10 mouse cellular contexts compared by ENCODE assay signal in the genomic region with DNA sequence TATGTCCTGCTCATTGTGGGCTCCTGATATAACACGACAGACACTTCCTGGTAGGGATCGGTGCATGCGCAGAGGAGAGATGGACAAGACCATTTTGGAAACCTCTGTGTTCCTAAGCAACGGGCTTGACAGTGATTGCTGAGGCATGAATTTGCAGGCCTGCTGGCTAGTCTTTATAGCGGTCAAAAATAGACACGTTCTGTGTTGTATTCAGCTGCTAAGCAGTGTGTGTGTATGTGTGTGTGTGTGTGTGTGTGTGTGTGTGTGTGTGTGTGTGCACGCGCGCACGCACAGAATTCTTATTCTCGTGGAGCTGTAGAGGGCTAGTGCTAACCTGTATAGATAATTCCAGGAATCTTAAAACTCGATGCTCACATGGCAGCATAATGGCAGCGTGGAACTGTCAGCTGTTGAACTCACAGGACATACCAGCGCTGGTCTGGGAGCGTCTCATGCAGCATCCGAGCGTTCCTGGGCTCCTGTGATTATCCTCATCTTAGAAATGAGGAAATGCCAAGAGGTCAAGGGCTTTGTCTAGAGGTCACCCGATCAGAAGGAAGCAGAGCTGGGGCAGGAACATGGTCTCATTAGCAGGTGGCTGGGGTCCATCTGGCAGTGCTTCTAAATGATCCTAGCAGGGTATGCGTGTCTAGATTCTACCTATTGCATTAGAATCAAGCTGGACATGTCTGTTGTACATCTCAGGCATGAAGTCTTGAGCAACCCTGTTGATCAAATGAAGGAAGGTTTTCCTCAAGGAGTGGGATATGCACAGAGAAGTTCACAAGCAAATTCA.
DNase-seq lines count a peak whose midpoint lies in the region; ATAC-seq and TF ChIP-seq lines count a peak whose summit lies in the region.
"Had no signal": no experiment of that assay in that cellular context is flagged by ENCODE, and none has a peak within 500 bp of the region (broad histone marks: within the 10 kb centered on the region; RNA-seq: fewer than 3 reads in every experiment).

No protein-coding gene starts in this region.

- H3K4me2 ChIP-seq in embryonic facial prominence, embryonic 14.5 days (ENCODE audit: low read depth, low read length) = no peak overlapping the region

- ATAC-seq in embryonic facial prominence, embryonic 14.5 days (ENCODE audit: low read depth) = 0 out of 2 replicates have a peak, but pooled peaks have one; percentile 41

- H3K27me3 ChIP-seq in embryonic facial prominence, embryonic 14.5 days (replicated peaks; ENCODE audit: control insufficient read depth, insufficient read depth, low read length) = no peaks in the 10 kb centered on the region
- H3K27me3 ChIP-seq in embryonic facial prominence, embryonic 10.5 days (replicated peaks; ENCODE audit: low read depth, poor library complexity, severe bottlenecking) = no peaks in the 10 kb centered on the region

- TF ChIP-seq CTCF in layer of hippocampus, adult 2 months (conservative IDR thresholded peaks at IDR 0.05) = no peak

- no peak overlapping the region for H3K4me3 ChIP-seq in embryonic facial prominence, embryonic 14.5 days (ENCODE audit: low read depth, low read length)
- H3K4me3 ChIP-seq in embryonic facial prominence, embryonic 10.5 days = no peak overlapping the region
- no peak overlapping the region for H3K4me3 ChIP-seq in layer of hippocampus, adult 2 months
- H3K4me3 ChIP-seq: myocyte had no signal

- no peak overlapping the region for H3K9ac ChIP-seq in embryonic facial prominence, embryonic 14.5 days (ENCODE audit: low read depth, low read length)

- no peaks in the 10 kb centered on the region for H3K9me3 ChIP-seq in embryonic facial prominence, embryonic 14.5 days (ENCODE audit: control insufficient read depth, low read length)
- no peaks in the 10 kb centered on the region for H3K9me3 ChIP-seq in embryonic facial prominence, embryonic 10.5 days

- H3K27ac ChIP-seq in embryonic facial prominence, embryonic 14.5 days (replicated peaks; ENCODE audit: low read depth, low read length) = no peak overlapping the region
- H3K27ac ChIP-seq in embryonic facial prominence, embryonic 10.5 days (replicated peaks) = no peak overlapping the region
- H3K27ac ChIP-seq in layer of hippocampus, adult 2 months = peak overlapping the region; percentile 96

- 59% methylated on average over 18 of the region's 19 CpGs for WGBS in embryonic facial prominence, embryonic 14.5 days
- 70% methylated on average over 19 of the region's 19 CpGs for WGBS in embryonic facial prominence, embryonic 10.5 days

- DNase-seq in embryonic facial prominence, embryonic 14.5 days (ENCODE audit: low spot score) = no peak
- no peak for DNase-seq in embryonic facial prominence, embryonic 10.5 days (ENCODE audit: low spot score)
- DNase-seq in frontal cortex, postnatal 36 days (ENCODE audit: low spot score in 2 of 2) = peak; percentile 53 to 76
- peak in 1 of 2 experiments; percentile 57 for DNase-seq in layer of hippocampus, adult 2 months (ENCODE audit: low spot score in 2 of 2)
- DNase-seq in right cerebral cortex, adult 2 months (ENCODE audit: low spot score in 2 of 2) = peak; percentile 73 to 80
- no peak for DNase-seq in lung, postnatal 36 days
- no peak for DNase-seq in adrenal gland, postnatal 10 days
- DNase-seq in urinary bladder, adult 18-20 months (ENCODE audit: low spot score in 2 of 2) = no peak
- DNase-seq: B cell, adult 2 months had no signal

- 0 out of 2 replicates have a peak, but pooled peaks cover 11% of the 10 kb centered on the region for H3K4me1 ChIP-seq in embryonic facial prominence, embryonic 14.5 days (ENCODE audit: control insufficient read depth, insufficient read depth, low read length)
- peaks cover 21% of the 10 kb centered on the region for H3K4me1 ChIP-seq in embryonic facial prominence, embryonic 10.5 days

- H3K36me3 ChIP-seq in embryonic facial prominence, embryonic 14.5 days (ENCODE audit: control insufficient read depth, insufficient read depth, low read length) = no peaks in the 10 kb centered on the region
- no peaks in the 10 kb centered on the region for H3K36me3 ChIP-seq in embryonic facial prominence, embryonic 10.5 days (replicated peaks)

Comparison
In these comparisons a context has a peak if more than half of its experiments do, and no peak if none do; other contexts are left out.
1. DNase-seq: peak in frontal cortex, postnatal 36 days (2 of 2) and right cerebral cortex, adult 2 months (2 of 2); none in embryonic facial prominence, embryonic 14.5 days (single experiment), embryonic facial prominence, embryonic 10.5 days (single experiment), lung, postnatal 36 days (single experiment), adrenal gland, postnatal 10 days (single experiment) and urinary bladder, adult 18-20 months (0 of 2).